Comparison of ENCODE assay signal across 22 mouse cellular contexts in the genomic region with DNA sequence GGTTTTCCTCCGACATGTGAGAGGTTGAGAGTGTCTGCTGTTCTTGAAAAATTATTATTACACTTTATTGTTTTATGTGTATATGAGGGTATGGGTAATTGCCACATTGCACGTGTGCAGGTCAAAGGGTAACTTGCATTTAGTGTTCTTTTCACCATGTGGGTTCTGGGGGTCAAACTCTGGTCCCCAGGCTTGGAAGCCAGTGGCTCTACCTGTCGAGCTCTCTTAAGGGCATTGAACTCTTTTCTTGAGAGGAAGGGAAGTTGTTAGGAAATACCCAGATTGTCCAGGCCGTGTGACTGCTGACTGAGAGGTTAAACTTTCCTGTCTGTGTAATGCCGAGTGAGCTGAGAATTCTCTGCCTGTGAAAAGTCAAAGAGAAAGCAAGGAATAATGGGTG.
"Had no signal": no experiment of that assay in that cellular context is flagged by ENCODE, and none has a peak within 500 bp of the region (broad histone marks: within the 10 kb centered on the region; RNA-seq: fewer than 3 reads in every experiment).

No protein-coding gene starts in this region.

- H3K9ac ChIP-seq: heart, embryonic 12.5 days; hindbrain, embryonic 13.5 days; hindbrain, embryonic 15.5 days; limb, embryonic 13.5 days; limb, embryonic 15.5 days; liver, embryonic 12.5 days had no signal

- H3K27ac ChIP-seq: gastrocnemius, adult 2 months; heart, embryonic 10.5 days; hindbrain, embryonic 10.5 days; hindbrain, embryonic 13.5 days; hindbrain, embryonic 15.5 days; hindbrain, postnatal 0 days; limb, embryonic 13.5 days; limb, embryonic 15.5 days; liver, embryonic 12.5 days had no signal

- H3K4me1 ChIP-seq: hindbrain, embryonic 10.5 days; hindbrain, embryonic 15.5 days had no signal

- H3K4me2 ChIP-seq: heart, embryonic 12.5 days; hindbrain, embryonic 13.5 days; hindbrain, embryonic 15.5 days; limb, embryonic 13.5 days; limb, embryonic 15.5 days; liver, embryonic 12.5 days had no signal

- H3K36me3 ChIP-seq: hindbrain, embryonic 13.5 days; hindbrain, embryonic 15.5 days; limb, embryonic 15.5 days; liver, embryonic 12.5 days had no signal

- H3K27me3 ChIP-seq: heart, embryonic 12.5 days; hindbrain, embryonic 13.5 days; hindbrain, embryonic 15.5 days; limb, embryonic 13.5 days; limb, embryonic 15.5 days; liver, embryonic 12.5 days had no signal

- DNase-seq: gastrocnemius, adult 2 months; gastrocnemius, postnatal 10 days; gastrocnemius, postnatal 25 days; heart, adult 18-20 months; heart, postnatal 10 days; heart, postnatal 4 days; kidney, adult 18-20 months; kidney, adult 8-10 months; kidney, postnatal 10 days; kidney, postnatal 25 days; layer of hippocampus, adult 9-11 months; layer of hippocampus, postnatal 36 days; left cerebral cortex, postnatal 4 days had no signal

- H3K4me3 ChIP-seq: gastrocnemius, adult 2 months; heart, embryonic 10.5 days; heart, embryonic 12.5 days; hindbrain, embryonic 10.5 days; hindbrain, embryonic 13.5 days; hindbrain, embryonic 15.5 days; limb, embryonic 13.5 days; limb, embryonic 15.5 days; liver, embryonic 12.5 days had no signal

- H3K9me3 ChIP-seq: heart, embryonic 10.5 days; heart, embryonic 12.5 days; hindbrain, embryonic 10.5 days; hindbrain, embryonic 13.5 days; hindbrain, embryonic 15.5 days; limb, embryonic 13.5 days; limb, embryonic 15.5 days; liver, embryonic 12.5 days had no signal

- ATAC-seq: hindbrain, postnatal 0 days; liver, embryonic 12.5 days had no signal
